Mouse (Mus musculus) spleen, postnatal 14 days (tissue): ENCODE results near the gene Zbp1.

Source experiments
- DNase-seq, 2 experiments: peaks; one replicate each; pipeline ENCODE4 v3.0.0; 2021 to 2022; ENCODE audit warnings: low spot score in 2 of 2

The Zbp1 gene

GRCm38 (mm10) chr2:173218416-173219141 lies at the start of gene Zbp1:
Gene Zbp1, minus strand, starts transcription at chr2:173218923.
- peak; percentile 6 to 9 for DNase-seq

- DNase-seq: no peak
Measured at GRCm38 (mm10) chr2:173267562-173267961, 48.8 kb upstream of the Zbp1 start.

DNA sequence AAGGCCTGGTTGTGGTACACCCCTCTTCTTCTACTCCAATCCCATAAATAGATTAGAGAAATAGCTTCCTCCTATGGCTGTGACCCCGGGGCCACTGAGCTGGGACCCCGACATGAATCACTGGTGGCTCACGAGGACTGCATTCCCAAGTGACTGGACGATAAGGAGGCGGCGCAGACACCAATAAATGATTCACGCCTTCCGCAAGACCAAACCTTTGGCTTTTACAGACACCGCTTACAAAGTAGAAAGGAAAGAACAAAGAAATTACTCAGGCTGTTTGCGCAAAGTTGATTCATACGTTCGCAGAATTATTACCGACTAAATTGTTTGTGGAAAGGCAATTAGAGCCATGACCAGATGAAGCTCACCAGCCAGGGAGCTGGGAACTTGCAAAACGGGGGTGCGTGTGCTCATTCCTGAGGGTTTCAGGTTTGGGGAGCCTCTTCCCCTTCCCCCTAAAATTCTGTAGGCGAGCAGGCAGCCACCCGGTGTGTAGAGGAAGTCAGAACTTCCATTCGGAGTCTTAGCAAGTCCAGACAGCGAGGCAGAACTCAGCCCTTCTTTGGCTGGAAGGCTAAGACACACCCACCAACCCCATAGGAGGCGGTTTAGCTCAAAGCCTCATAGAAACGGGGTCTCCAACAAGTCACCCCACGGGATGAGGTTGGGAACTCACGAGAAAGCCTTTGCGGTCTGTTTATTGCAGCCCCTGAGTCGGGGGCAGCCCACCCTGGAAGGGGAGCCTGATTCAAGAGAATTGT lies 47.8 kb upstream of the Zbp1 start:
- no peak for DNase-seq

DNA sequence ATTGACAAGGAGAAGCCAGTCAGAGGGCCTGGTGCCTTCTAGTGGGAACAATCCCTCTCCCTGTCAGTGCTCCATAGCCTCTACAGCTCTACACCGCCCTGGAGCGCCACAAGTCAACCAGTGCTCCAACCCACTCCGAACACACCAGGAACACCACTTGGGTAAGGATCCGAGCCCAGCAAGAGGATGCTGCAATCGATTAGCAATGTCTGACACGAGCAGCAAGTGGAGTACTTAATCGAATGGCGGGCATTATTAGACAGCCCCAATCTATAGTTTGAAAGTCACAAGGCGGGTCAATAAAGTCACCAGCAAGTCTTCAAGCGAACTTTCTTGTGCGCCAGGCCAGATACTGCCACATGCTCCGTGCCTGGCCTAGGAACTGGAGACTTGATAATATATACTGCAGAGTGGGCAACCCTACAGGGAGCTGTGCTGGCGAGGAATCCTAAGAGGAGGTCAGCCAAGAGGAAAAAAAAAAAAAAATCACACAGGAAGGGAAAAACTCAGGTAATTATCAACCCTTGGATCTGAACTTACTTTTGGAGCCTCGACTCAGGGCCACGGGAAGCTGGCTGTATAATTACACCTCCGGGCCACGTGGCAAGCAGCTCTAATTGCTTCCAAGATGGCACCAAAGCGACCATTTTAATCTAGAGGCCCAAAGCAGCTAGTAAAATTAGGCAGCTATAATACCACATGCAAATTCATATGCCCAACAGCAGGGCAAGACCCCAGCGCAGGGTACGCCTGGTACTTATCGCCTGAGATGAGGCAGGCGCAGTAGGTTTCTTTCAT lies 46.9 kb upstream of the Zbp1 start:
- DNase-seq: no peak

GRCm38 (mm10) chr2:173264467-173265128 lies 45.9 kb upstream of the Zbp1 start:
- DNase-seq: peak in 1 of 2 experiments; percentile 31

DNA sequence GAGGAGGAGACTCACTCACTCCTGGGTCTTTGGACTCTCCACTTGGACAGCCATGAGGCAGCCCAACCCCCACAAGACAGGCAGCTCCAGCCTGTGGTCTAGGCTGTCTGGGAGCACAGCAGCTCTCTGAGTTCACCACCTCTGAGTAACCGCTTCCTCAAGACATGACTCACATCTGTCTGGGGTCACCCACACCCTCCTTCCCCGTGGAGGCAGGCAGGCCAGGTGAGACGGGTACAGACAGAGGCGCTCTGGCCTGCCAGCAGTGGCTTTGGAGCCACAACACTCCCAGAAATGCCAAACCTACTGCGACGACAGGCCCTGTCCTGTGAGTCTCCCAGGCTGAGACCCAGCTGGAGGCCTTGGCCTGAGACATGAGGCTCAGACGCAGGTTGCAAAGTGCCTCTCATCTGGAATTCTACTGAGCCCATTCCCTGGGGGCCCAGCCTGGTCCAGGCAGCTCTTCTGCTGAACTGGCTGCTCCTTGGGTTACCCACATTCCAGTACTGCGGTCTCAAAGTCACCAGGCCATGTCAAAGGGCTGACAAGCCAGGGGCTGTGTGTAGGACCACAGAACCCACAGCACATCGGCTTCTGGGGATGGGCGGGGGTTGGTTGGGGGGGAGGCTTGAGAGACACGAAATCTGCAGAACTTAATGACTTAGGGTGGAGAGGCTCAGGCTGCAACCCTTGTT lies 45.1 kb upstream of the Zbp1 start:
- DNase-seq: no peak

GRCm38 (mm10) chr2:173261497-173261896 lies 42.8 kb upstream of the Zbp1 start:
- no peak for DNase-seq

DNA sequence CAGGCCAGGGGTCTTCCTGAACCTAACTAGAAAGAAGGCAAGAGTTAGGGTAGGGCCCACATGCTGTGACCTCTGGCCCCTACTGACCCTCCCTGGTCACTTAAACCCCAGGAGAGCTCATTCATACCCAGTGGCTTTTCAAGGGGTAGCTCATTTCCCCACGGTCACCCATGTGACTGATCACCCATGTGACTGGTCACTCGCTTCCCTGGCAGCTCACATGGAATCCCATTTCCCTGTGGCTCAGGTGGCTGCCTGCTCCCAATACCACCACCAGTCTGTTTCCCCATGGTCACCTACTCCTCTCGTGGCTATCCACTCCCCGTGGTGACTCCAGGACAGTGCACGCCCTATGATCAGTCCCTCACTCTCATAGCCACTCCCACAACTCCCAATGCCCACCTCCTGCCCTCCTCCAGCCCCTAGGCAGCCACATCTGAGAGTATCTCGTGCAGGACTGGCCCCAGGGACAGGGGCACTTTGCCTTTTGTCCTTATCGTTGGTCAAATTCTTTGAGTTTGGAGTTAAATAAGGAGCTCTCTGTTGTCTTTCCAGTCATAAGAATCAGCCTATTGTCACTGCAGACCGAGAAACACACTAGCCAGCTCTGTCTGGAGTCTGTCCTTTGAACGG lies 39.9 kb upstream of the Zbp1 start:
- DNase-seq: no peak

- no peak for DNase-seq
Measured at GRCm38 (mm10) chr2:173257610-173258009, 38.9 kb upstream of the Zbp1 start.

GRCm38 (mm10) chr2:173256552-173256949 lies 37.8 kb upstream of the Zbp1 start:
- DNase-seq: no peak

- no peak for DNase-seq
Measured at GRCm38 (mm10) chr2:173255810-173256551, 37.3 kb upstream of the Zbp1 start.

DNA sequence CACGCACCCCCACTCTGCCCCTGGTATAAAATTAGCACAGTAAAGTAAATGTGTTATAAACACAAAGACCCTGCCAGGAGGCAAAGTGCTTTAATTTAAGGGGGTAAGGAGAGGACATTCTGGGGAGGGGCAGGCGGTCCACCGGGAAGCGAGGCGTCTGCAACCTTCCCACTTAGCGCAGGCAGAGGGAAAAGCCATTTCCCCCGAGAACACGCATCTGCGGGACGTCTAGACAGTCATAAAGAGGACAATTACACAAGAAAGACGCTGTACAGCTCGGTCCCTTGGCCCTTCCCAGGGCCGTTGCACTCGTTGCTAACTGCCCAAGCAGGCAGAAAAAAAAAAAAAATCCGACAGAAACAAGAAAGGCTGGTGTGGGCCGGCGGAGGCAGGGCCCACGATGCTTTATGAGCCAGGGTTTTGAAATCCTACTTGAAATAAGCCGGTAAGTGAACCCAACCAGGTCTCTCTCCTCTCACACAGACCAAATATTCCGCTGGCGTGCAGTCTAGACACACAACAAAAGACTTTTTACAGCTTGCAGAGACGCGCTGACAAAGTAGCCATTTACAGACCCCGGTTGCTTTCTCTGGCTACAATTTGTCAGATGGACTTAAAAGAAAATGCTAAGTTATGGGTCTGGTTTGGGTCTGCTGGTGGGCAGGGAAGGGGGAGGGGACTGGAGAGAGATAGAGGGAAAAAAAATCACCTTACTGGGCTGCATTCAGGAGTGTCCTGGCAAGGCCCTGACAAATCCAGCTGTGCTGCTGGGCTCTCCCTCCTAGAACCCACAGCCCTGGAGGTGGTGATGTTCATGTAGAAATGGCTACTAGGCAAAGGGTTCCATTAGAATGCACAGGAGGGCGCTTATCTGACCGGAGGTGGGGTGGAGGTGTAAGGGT lies 35.3 kb upstream of the Zbp1 start:
- DNase-seq: no peak

DNA sequence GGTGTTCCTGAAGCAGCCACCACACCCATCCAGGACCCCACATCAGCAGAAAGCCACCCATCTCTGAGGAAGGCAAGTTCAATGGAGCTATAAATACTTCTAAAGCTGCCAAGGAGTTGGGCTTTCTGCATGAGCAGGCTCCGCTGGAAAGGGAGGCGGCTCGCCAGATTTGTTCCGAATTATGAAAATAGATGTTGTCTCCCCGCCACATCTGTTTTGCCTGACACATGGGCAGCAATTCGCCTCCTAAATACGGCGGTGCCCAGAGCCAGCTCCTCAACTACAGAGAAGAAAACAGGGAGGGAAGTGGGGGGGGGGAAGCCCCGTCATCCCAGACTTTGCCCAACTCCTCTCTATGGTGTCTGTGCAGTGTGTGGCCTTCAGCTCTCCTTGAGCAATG lies 33.0 kb upstream of the Zbp1 start:
- DNase-seq: no peak

- DNase-seq: no peak
Measured at GRCm38 (mm10) chr2:173251133-173251532, 32.4 kb upstream of the Zbp1 start.

DNA sequence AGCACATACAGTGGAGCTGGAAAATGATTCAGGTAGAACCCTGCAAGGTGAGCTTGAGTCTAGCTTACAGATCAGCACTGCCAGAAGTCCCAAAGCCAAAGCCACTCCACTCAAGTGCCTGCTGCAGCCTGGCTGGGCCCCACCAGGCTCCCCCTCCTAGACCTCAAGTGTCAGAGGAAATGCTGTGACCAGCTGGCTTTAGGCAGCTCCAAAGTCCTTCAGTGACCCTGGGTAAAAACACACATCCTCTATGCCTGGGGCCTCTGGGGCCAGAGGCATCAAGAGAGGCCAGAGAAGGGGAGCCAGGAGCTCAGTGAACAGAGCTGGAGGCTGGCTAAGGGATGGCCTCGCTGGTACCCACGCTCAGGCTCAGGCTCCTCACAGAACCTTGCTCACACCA lies 31.7 kb upstream of the Zbp1 start:
- no peak for DNase-seq

- no peak for DNase-seq
Measured at GRCm38 (mm10) chr2:173249965-173250364, 31.2 kb upstream of the Zbp1 start.

DNA sequence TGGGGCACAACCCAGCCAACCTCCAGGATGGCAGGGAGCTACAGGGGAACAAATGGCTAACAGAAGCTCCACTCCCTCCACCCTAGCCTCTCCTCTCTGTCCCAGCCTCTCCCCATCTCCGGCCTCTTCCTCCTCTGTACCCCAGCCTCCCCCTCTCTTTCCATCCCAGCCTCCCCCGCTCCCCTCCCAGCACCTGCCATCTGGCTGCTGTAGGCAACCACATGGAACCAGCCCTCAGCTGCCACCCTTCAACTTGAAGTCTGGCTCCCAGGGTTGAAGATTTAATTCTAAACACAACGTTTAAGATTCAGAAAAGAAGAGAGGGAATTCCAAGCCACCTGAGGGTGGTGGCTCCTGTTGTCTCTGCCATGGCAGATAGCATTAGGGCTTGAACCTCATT lies 30.7 kb upstream of the Zbp1 start:
- DNase-seq: no peak

DNA sequence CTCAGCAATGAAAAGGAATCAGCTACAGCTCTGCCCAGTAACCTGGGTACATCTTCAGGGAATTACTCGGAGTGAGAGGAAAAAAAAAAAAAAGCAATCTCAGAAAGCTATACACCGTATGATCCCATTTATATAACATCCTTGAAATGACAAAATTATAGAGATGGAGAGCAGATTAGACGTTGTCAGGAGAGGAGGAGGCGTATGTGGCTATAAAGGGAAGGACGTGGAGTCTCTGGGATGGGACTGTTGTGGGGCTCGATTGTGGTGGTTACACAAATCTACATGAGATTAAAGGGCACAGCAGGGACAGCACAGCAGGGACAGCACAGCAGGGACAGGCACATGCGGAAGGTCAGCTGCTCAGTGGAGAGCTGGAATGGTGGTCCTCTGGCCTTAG lies 30.1 kb upstream of the Zbp1 start:
- no peak for DNase-seq

GRCm38 (mm10) chr2:173247911-173248310 lies 29.2 kb upstream of the Zbp1 start:
- DNase-seq: no peak
